Mouse (Mus musculus): ENCODE data around the gene Plcd4. TPM values are rescaled to one million over a fixed set of nuclear protein-coding genes. Genes with fewer than 3 reads are reported as not detected.

Plcd4 gene
- polyA plus RNA-seq, 1 experiment from 2014 or later, result 5.7 TPM

DNA sequence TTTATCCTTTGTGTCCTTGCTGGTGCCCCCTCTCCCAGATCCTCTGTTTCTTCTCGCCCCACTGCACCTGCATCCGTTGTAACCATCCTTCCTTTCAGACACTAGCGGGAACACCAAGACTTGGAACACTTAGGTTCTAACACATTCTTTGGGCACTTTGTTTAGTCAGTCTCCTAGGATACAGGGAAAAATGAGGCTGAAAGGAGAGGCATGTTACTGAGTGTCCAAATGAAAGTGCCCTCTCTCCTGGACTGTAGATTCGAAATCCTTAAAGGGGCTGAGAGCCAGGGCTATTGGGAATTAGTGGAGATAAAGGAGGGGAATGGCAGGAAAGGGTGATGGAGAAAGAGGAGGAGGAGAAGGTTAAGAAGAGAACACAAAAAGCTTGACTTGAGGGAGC lies 1.5 kb downstream of the Plcd4 start, which contains the start of gene Usp37:
Gene Usp37 (minus strand): TSS at position 101 of the 400 bp plus-strand sequence.
- peak within 1 kb of the TSS; percentile 27; the same call in 1 of the 2 replicates for H3K4me2 ChIP-seq
- 0 out of 2 replicates have a peak within 1 kb of the TSS, but pooled peaks have one; percentile 2 for H3K4me3 ChIP-seq
- H3K27me3 ChIP-seq (replicated peaks), result no peaks in the 10 kb centered on the region
- H3K9ac ChIP-seq, result no peak within 1 kb of the TSS
- H3K36me3 ChIP-seq (replicated peaks), result no peaks in the 10 kb centered on the region
- H3K9me3 ChIP-seq, result no peaks in the 10 kb centered on the region
- H3K4me1 ChIP-seq, result peaks cover 11% of the 10 kb centered on the region; the same call in 1 of the 2 replicates
- WGBS, result 25% methylated on average over 4 of the region's 4 CpGs
- ATAC-seq (replicated peaks), result no peak
- no peak within 1 kb of the TSS; the same call in 1 of the 2 replicates for H3K27ac ChIP-seq

GRCm38 (mm10) chr1:74559061-74559460 lies 16.4 kb downstream of the Plcd4 start:
- 89% methylated on average over 5 of the region's 5 CpGs for WGBS

GRCm38 (mm10) chr1:74565834-74566233 lies 23.1 kb downstream of the Plcd4 start:
- 57% methylated on average over 6 of the region's 6 CpGs for WGBS
- H3K36me3 ChIP-seq (replicated peaks), result peaks cover 46% of the 10 kb centered on the region

More at GRCm38 (mm10) chr1:74559061-74559460, 16.4 kb downstream of the Plcd4 start:
- no peaks in the 10 kb centered on the region for H3K4me1 ChIP-seq
- no peak overlapping the region for H3K9ac ChIP-seq
- no peak overlapping the region for H3K4me2 ChIP-seq
- H3K4me3 ChIP-seq, result no peak overlapping the region
- no peaks in the 10 kb centered on the region for H3K27me3 ChIP-seq (replicated peaks)
- H3K27ac ChIP-seq, result no peak overlapping the region
- no peak for ATAC-seq (replicated peaks)
- H3K36me3 ChIP-seq (replicated peaks), result no peaks in the 10 kb centered on the region
- H3K9me3 ChIP-seq, result no peaks in the 10 kb centered on the region

DNA sequence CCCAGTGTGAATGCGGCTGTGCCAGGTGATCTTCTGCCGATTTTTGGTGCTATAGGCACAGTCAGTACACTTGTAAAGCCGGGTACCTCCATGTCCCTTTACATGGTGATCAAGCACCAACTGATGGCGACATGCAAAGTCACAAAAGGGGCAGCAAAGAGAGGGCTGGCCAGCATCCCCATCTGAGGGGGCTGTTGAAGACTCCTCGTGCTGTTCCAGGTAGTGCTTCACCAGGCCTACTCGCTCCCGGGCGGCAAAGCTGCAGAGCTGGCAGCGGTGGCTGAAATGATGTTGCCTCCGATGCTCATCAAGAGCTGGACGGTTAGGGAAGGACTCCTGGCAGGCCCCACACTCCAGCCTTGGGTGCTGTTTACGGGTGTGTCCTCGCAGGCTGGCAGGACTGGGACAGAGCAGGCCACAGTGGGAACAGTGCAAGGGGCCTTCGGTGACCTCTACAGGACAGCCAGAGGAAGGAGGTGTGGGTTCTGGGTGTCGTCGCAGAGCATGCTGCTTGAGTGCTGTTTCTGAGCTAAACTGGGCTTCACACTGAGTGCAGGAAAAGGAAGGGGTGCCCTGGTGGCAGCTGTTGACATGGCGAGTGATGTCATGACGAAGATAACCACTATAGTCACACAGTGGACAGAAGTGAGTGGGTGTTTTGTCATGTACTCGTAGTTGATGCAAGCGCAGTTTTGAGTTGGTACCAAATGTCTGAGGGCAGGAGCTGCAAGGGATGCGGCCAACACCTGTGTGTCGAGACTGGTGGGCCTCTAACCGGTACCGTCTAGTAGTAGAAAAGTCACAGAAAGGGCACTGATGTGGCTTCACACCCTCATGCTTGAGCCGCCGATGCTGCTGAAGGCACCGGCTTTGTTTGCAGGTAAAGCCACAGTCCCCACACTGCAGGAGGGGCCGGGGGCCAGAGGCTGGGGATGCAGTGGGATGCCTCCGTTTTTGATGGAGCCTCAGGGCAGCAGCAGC lies 27.3 kb downstream of the Plcd4 start:
- H3K27me3 ChIP-seq (replicated peaks), result no peaks in the 10 kb centered on the region
- ATAC-seq (replicated peaks), result no peak

More at GRCm38 (mm10) chr1:74565834-74566233, 23.1 kb downstream of the Plcd4 start:
- no peak overlapping the region for H3K9ac ChIP-seq
- H3K4me1 ChIP-seq, result no peaks in the 10 kb centered on the region
- H3K27me3 ChIP-seq (replicated peaks), result no peaks in the 10 kb centered on the region
- no peak overlapping the region for H3K4me2 ChIP-seq
- no peak for ATAC-seq (replicated peaks)
- no peak overlapping the region for H3K27ac ChIP-seq
- no peak overlapping the region for H3K4me3 ChIP-seq
- H3K9me3 ChIP-seq, result no peaks in the 10 kb centered on the region

GRCm38 (mm10) chr1:74582621-74583020 lies 39.9 kb downstream of the Plcd4 start:
- no peak for ATAC-seq (replicated peaks)
- no peak overlapping the region for H3K4me3 ChIP-seq
- no peaks in the 10 kb centered on the region for H3K27me3 ChIP-seq (replicated peaks)
- H3K4me1 ChIP-seq, result peaks cover 18% of the 10 kb centered on the region
- no peak overlapping the region for H3K27ac ChIP-seq
- 75% methylated on average over 3 of the region's 3 CpGs for WGBS
- peaks cover 25% of the 10 kb centered on the region for H3K36me3 ChIP-seq (replicated peaks)
- H3K4me2 ChIP-seq, result no peak overlapping the region
- no peak overlapping the region for H3K9ac ChIP-seq
- no peaks in the 10 kb centered on the region for H3K9me3 ChIP-seq

More for the DNA sequence above, 27.3 kb downstream of the Plcd4 start:
- Histone ChIP-seq H3K4me3 (no peak overlapping the region), H3K9ac (no peak overlapping the region), H3K36me3 (replicated peaks) (peaks cover 76% of the 10 kb centered on the region), H3K4me2 (no peak overlapping the region), H3K4me1 (no peaks in the 10 kb centered on the region), H3K9me3 (no peaks in the 10 kb centered on the region), H3K27ac (no peak overlapping the region)
- 93% methylated on average over 29 of the region's 29 CpGs for WGBS

DNA sequence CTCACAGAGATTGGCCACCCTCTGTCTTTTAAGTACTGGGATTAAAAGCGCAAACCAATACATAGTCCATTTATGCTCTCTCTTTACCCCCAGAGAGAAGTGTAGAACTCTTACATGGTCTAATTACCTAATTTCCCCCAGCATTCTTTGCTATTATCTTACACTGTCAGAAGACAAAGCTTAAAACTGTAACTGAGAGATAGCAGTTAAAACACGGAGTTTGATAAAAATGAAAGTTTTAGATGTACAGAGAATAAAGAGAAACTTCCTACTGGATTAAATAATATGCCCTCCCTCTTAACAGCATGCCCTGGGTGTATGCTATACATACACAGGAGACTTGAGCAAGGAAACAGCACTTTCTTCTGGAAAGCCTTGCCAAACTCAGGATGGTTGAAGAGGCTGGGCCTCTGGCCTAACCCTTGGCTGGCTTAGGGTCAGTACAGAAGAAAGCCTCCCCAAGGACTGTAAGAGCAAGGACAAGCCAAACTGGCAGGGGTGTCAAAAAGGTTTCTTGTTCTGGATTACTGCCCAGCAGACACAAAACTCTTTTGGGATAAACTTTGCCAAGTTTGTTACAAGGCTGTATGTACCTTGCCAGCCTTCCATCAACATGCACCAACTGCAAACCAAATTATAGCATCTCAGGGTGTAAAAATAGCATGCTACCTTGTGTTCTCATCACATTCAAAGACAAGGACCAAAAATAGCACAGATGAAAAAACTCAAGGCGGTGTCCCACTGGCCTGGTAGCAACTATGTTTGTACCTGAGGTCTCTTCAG lies 42.1 kb downstream of the Plcd4 start:
- peaks cover 6% of the 10 kb centered on the region; the same call in 1 of the 2 replicates for H3K36me3 ChIP-seq (replicated peaks)
- H3K9ac ChIP-seq, result no peak overlapping the region
- H3K9me3 ChIP-seq, result no peaks in the 10 kb centered on the region
- ATAC-seq (replicated peaks), result no peak
- no peaks in the 10 kb centered on the region for H3K27me3 ChIP-seq (replicated peaks)
- H3K4me2 ChIP-seq, result no peak overlapping the region
- no peak overlapping the region for H3K27ac ChIP-seq
- no peak overlapping the region for H3K4me3 ChIP-seq
- peaks cover 30% of the 10 kb centered on the region for H3K4me1 ChIP-seq
- WGBS, result 96% methylated on average over 3 of the region's 3 CpGs

GRCm38 (mm10) chr1:74587233-74587772 lies 44.6 kb downstream of the Plcd4 start:
- H3K27ac ChIP-seq, result peak overlapping the region; percentile 85
- no peaks in the 10 kb centered on the region for H3K9me3 ChIP-seq
- H3K4me2 ChIP-seq, result peak overlapping the region; percentile 83
- no peak for ATAC-seq (replicated peaks)
- peak overlapping the region; percentile 70 for H3K9ac ChIP-seq
- WGBS, result under 1% methylated on average over 24 of the region's 24 CpGs
- peaks cover 30% of the 10 kb centered on the region for H3K4me1 ChIP-seq
- peaks cover 14% of the 10 kb centered on the region; the same call in 1 of the 2 replicates for H3K36me3 ChIP-seq (replicated peaks)
- H3K4me3 ChIP-seq, result peak overlapping the region; percentile 81
- no peaks in the 10 kb centered on the region for H3K27me3 ChIP-seq (replicated peaks)

- Histone ChIP-seq H3K4me1 (peaks cover 30% of the 10 kb centered on the region), H3K36me3 (replicated peaks) (0 out of 2 replicates have a peak, but pooled peaks cover 16% of the 10 kb centered on the region), H3K27ac (peak within 1 kb of the TSS; percentile 85), H3K9me3 (no peaks in the 10 kb centered on the region), H3K4me3 (peak within 1 kb of the TSS; percentile 81), H3K4me2 (peak within 1 kb of the TSS; percentile 83), H3K9ac (peak within 1 kb of the TSS; percentile 83), H3K27me3 (replicated peaks) (no peaks in the 10 kb centered on the region)
- WGBS, result under 1% methylated on average over 48 of the region's 48 CpGs
- ATAC-seq (replicated peaks), result peak; percentile 99
Observed at GRCm38 (mm10) chr1:74587773-74588445, 45.2 kb downstream of the Plcd4 start, which contains the start of the genes Zfp142 and Bcs1l. Gene Zfp142 (minus strand): TSS chr1:74588246. Gene Bcs1l (plus strand): TSS chr1:74588289.

GRCm38 (mm10) chr1:74594434-74594833 lies 51.7 kb downstream of the Plcd4 start:
- H3K27me3 ChIP-seq (replicated peaks), result no peaks in the 10 kb centered on the region
- no peak overlapping the region for H3K4me3 ChIP-seq
- H3K4me1 ChIP-seq, result peaks cover 3% of the 10 kb centered on the region
- H3K36me3 ChIP-seq (replicated peaks), result peaks cover 62% of the 10 kb centered on the region
- no peak overlapping the region for H3K4me2 ChIP-seq
- no peaks in the 10 kb centered on the region for H3K9me3 ChIP-seq
- 90% methylated on average over 8 of the region's 8 CpGs for WGBS
- no peak overlapping the region for H3K27ac ChIP-seq
- no peak overlapping the region for H3K9ac ChIP-seq
- no peak for ATAC-seq (replicated peaks)

DNA sequence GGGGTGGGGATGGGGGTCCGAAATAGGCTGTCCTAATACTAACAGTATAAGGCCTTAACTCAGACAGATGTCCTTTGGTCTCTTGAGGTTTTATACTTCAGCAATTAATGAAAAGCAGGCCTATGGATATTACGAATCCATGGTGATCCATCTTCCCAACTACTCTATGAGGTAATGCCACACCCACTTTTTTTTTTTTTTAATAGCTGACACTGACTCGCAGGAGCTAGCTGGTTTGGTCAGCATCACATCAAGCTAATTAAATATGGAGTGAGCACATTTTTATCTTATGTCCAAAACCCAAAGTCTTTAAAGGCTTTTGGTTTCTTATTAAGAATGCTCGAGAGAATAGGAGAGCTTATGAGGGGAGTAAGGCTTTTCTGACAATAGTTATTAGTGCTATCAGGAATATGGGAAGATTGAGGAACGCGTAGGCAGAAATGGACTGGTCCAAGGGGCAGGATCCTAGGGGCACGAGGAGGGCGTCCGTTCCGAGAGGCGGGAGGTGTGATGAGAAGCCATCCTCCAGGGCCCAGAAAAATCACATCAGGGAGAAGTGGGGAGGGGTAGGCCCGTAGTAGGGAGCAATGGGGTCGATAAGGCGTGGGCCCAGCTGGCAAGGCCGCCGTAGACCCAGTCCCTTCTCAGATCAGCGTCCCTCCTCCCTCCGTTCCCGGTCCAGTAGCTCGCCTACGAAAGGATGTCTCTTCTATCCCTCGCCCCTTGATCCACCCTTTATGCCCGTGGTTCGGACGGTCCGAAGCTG lies 58.0 kb downstream of the Plcd4 start:
- H3K27me3 ChIP-seq (replicated peaks), result no peaks in the 10 kb centered on the region
- peak; percentile 77 for ATAC-seq (replicated peaks)
- peak overlapping the region; percentile 85 for H3K4me3 ChIP-seq
- WGBS, result 9% methylated on average over 26 of the region's 26 CpGs
- peaks cover 31% of the 10 kb centered on the region for H3K36me3 ChIP-seq (replicated peaks)
- peak overlapping the region; percentile 70 for H3K27ac ChIP-seq
- H3K4me2 ChIP-seq, result peak overlapping the region; percentile 92
- H3K4me1 ChIP-seq, result peaks cover 20% of the 10 kb centered on the region
- peak overlapping the region; percentile 80 for H3K9ac ChIP-seq
- no peaks in the 10 kb centered on the region for H3K9me3 ChIP-seq

Data from midbrain, embryonic 15.5 days (tissue).